Mouse (Mus musculus) forebrain, embryonic 16.5 days (tissue): ENCODE measurements around the gene Dpysl4. TPM values are rescaled to one million over a fixed set of nuclear protein-coding genes. Genes with fewer than 3 reads are reported as not detected.

Experiments
- ATAC-seq: fragments of 200-750 bp; cut with Nextera tagmentation; 2 replicates; pipeline ENCODE4 v1.8.0; 2017; ENCODE audit warnings: mild to moderate bottlenecking, moderate library complexity
- H3K27ac ChIP-seq: fragments of 300-500 bp; sonication (generic); 2 replicates; pipeline ENCODE4 v1.5.1; 2014; ENCODE audit warnings: low read length, control low read depth
- H3K27me3 ChIP-seq: fragments of 300-500 bp; sonication (generic); replicated peaks from 2 replicates; pipeline ENCODE4 v1.6.1; 2014; ENCODE audit warnings: low read length; ENCODE audit not compliant: control insufficient read depth, insufficient read depth
- H3K36me3 ChIP-seq: fragments of 300-500 bp; sonication (generic); 2 replicates; pipeline ENCODE4 v1.6.1; 2014; ENCODE audit not compliant: control insufficient read depth, insufficient read depth
- H3K4me1 ChIP-seq: fragments of 300-500 bp; sonication (generic); replicated peaks from 2 replicates; pipeline ENCODE4 v1.6.1; 2014; ENCODE audit warnings: low read length; ENCODE audit not compliant: control insufficient read depth, insufficient read depth
- H3K4me2 ChIP-seq: fragments of 300-500 bp; sonication (generic); 2 replicates; pipeline ENCODE4 v1.6.1; 2014; ENCODE audit warnings: mild to moderate bottlenecking, low read length, control low read depth
- H3K4me3 ChIP-seq: fragments of 300-500 bp; sonication (generic); replicated peaks from 2 replicates; pipeline ENCODE4 v1.5.1; 2014; ENCODE audit warnings: mild to moderate bottlenecking, low read length, control low read depth
- H3K9ac ChIP-seq: fragments of 300-500 bp; sonication (generic); replicated peaks from 2 replicates; pipeline ENCODE4 v1.6.1; 2014; ENCODE audit warnings: low read depth, low read length, control low read depth
- H3K9me3 ChIP-seq: fragments of 300-500 bp; sonication (generic); 2 replicates; pipeline ENCODE4 v1.6.1; 2016; ENCODE audit warnings: low read length; ENCODE audit not compliant: control insufficient read depth
- WGBS: fragments of 180-500 bp; shearing (Covaris S2); extraction: QIAGEN DNeasy Blood & Tissue Kit; methylation state at CpG from one replicate; pipeline ENCODE4 v1.1.7; 2014; 5-methylcytosine and 5-hydroxymethylcytosine counted together
- polyA plus RNA-seq: library from polyadenylated mRNA; unstranded; fragments of >200 nt; fragmentation: Nextera tagmentation; extraction: Ambion mirVana; gene quantifications from 2 replicates; pipeline ENCODE4 v1.2.1, GENCODE M21; 2015

The Dpysl4 gene
- polyA plus RNA-seq, 1 experiment from 2014 or later, result 122 TPM

DNA sequence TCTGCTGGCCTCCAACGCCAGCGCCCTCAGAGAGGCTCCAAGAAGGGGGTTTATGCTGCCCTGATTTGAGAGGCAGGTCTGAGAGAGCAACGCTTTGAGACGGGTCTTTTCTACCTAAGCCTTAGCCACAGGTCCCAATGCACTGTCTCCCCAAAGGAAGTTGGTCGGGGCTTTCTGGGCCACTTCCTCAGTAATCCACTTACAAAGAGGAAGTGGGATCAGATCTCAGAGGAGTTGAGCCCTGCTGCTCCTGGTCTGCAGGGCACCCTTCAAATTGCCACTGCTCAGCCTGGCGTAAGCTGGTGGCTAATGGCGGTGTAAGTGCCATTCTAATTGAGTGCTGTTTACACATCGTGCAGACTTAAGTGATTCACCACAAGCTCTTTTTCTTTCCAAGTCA is 45.7 kb downstream of the Dpysl4 start:
- Histone ChIP-seq H3K9ac (no peak overlapping the region), H3K4me3 (no peak overlapping the region), H3K4me1 (peaks cover 11% of the 10 kb centered on the region; the same call in 1 of the 2 replicates), H3K27ac (no peak overlapping the region), H3K9me3 (no peaks in the 10 kb centered on the region), H3K36me3 (no peaks in the 10 kb centered on the region), H3K27me3 (no peaks in the 10 kb centered on the region), H3K4me2 (no peak overlapping the region)
- ATAC-seq, result no peak
- WGBS, result 44% methylated on average over 8 of the region's 8 CpGs

GRCm38 (mm10) chr7:139133446-139133845 is 47.6 kb downstream of the Dpysl4 start:
- no peaks in the 10 kb centered on the region for H3K27me3 ChIP-seq
- no peak for ATAC-seq
- no peak overlapping the region for H3K9ac ChIP-seq
- no peaks in the 10 kb centered on the region for H3K9me3 ChIP-seq
- no peak overlapping the region for H3K4me3 ChIP-seq
- peaks cover 18% of the 10 kb centered on the region for H3K4me1 ChIP-seq
- H3K36me3 ChIP-seq, result no peaks in the 10 kb centered on the region
- no peak overlapping the region for H3K27ac ChIP-seq
- H3K4me2 ChIP-seq, result no peak overlapping the region
- WGBS, result 37% methylated on average over 3 of the region's 3 CpGs

DNA sequence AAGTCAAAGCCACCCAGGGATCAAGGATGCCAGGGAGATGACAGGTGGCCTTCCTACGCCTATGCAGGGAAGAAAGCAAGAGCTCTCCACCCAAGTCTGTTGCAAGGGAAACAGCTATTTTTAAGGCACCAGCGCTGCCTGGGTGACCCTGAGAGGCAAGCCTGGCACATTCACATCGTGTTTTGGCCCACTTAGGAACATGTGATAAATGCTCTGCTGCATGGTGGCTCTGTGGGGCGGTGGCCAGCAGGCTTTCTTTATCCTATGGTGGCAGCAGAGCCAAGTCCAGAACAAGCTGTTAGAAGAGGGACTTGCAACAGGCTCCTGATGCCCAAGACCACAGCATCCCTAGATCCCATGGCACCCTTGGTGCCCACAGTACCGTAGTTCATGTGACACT is 49.4 kb downstream of the Dpysl4 start:
- 85% methylated on average over 5 of the region's 5 CpGs for WGBS
- Histone ChIP-seq H3K36me3 (no peaks in the 10 kb centered on the region), H3K9me3 (no peaks in the 10 kb centered on the region), H3K4me2 (no peak overlapping the region), H3K4me3 (no peak overlapping the region), H3K27ac (no peak overlapping the region), H3K4me1 (peaks cover 24% of the 10 kb centered on the region), H3K9ac (no peak overlapping the region), H3K27me3 (no peaks in the 10 kb centered on the region)
- ATAC-seq, result no peak

- no peak overlapping the region for H3K4me3 ChIP-seq
- no peak overlapping the region for H3K27ac ChIP-seq
- no peak overlapping the region for H3K9ac ChIP-seq
- WGBS, result 70% methylated on average over 5 of the region's 5 CpGs
- H3K27me3 ChIP-seq, result no peaks in the 10 kb centered on the region
- H3K4me1 ChIP-seq, result peaks cover 22% of the 10 kb centered on the region
- 0 out of 2 replicates have a peak, but pooled peaks have one; percentile 19 for ATAC-seq
- no peaks in the 10 kb centered on the region for H3K9me3 ChIP-seq
- no peaks in the 10 kb centered on the region for H3K36me3 ChIP-seq
- H3K4me2 ChIP-seq, result no peak overlapping the region
Observed at GRCm38 (mm10) chr7:139136906-139137491, 51.2 kb downstream of the Dpysl4 start.

DNA sequence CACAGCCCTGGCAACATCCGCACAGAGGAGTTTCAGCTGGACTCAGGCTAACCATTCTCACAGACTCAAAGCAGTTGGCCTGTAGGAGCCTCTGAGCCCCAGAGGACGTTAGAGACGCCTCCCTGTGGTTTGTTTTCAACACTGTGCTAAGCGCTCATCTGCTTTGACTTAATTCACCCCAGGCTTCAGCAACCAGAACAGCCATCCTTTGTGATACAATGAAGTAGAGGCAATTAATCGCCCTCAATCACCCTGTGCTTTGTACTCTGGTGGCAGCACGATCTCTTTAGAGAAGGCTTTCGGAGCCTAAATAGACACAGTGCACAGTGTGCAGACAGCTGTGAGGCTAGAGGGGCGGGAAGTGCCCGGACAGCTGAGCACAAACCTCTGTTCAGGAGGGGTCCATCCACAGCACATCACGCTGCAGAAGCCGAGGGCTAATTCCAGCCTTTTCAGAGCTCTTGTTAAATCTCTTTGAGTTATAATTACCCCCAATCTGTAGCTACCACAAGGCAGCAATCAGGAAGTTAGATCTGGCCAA is 54.2 kb downstream of the Dpysl4 start:
- 1% methylated on average over 11 of the region's 11 CpGs for WGBS

DNA sequence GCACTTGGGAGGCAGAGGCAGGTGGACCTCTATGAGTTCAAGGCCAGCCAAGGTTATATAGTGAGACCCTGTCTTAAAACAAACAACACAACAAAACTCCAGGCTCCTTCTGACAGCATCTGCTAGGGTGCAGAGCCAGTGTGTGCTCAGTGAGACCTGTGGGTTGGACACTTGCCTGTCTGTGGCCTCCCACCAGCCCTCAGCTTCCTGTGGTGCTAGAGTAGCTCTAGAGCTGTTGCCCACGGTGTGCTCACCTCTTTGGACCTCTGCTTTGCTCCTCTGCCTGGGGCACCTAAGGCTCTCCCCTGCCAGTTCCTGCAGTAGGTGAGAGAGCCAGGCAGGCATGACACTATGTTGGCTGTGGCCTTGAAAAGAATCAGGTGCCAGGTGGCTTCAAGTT is 58.0 kb downstream of the Dpysl4 start:
- no peaks in the 10 kb centered on the region for H3K27me3 ChIP-seq
- no peaks in the 10 kb centered on the region for H3K9me3 ChIP-seq
- H3K4me3 ChIP-seq, result no peak overlapping the region
- H3K4me2 ChIP-seq, result no peak overlapping the region
- no peak overlapping the region for H3K9ac ChIP-seq
- no peaks in the 10 kb centered on the region for H3K36me3 ChIP-seq
- H3K27ac ChIP-seq, result no peak overlapping the region
- H3K4me1 ChIP-seq, result peaks cover 12% of the 10 kb centered on the region
- 93% methylated on average over 1 of the region's 1 CpGs for WGBS
- ATAC-seq, result no peak

More for the DNA sequence above, 54.2 kb downstream of the Dpysl4 start:
- no peak overlapping the region for H3K4me2 ChIP-seq
- peaks cover 18% of the 10 kb centered on the region for H3K4me1 ChIP-seq
- no peaks in the 10 kb centered on the region for H3K9me3 ChIP-seq
- no peak overlapping the region for H3K4me3 ChIP-seq
- no peaks in the 10 kb centered on the region for H3K36me3 ChIP-seq
- H3K9ac ChIP-seq, result no peak overlapping the region
- H3K27me3 ChIP-seq, result no peaks in the 10 kb centered on the region
- ATAC-seq, result peak; percentile 93
- H3K27ac ChIP-seq, result peak overlapping the region; percentile 29

- no peak overlapping the region for H3K27ac ChIP-seq
Observed at GRCm38 (mm10) chr7:139145891-139146290, 60.1 kb downstream of the Dpysl4 start.

DNA sequence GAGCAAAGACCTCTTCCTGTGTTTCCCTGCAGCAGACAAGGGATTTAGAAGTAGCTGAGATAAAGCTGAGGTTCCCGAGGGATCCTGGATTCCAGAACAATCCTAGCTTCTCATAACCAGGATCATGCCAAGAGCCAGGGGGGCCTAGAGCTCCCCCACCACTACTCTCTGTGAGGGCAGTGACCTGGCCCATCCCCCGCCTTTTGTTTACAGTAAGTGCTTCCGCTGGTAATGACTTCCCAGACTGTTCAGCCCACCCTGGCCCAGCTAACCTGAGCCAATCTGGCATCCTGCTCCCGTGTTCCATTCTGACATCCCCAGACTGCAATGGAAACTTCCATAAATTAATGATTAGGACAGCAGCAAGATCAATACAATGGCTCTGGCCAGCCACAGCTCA is 61.6 kb downstream of the Dpysl4 start:
- H3K36me3 ChIP-seq, result no peaks in the 10 kb centered on the region

More at GRCm38 (mm10) chr7:139145891-139146290, 60.1 kb downstream of the Dpysl4 start:
- ATAC-seq, result no peak
- Histone ChIP-seq H3K4me1 (peaks cover 3% of the 10 kb centered on the region), H3K9ac (no peak overlapping the region), H3K4me3 (no peak overlapping the region), H3K4me2 (no peak overlapping the region), H3K27me3 (no peaks in the 10 kb centered on the region), H3K36me3 (no peaks in the 10 kb centered on the region), H3K9me3 (no peaks in the 10 kb centered on the region)
- 40% methylated on average over 7 of the region's 7 CpGs for WGBS

GRCm38 (mm10) chr7:139149373-139149772 is 63.6 kb downstream of the Dpysl4 start:
- Histone ChIP-seq H3K36me3 (no peaks in the 10 kb centered on the region), H3K27ac (no peak overlapping the region), H3K4me2 (no peak overlapping the region), H3K9ac (no peak overlapping the region), H3K4me3 (no peak overlapping the region), H3K4me1 (peaks cover 9% of the 10 kb centered on the region), H3K9me3 (no peaks in the 10 kb centered on the region), H3K27me3 (no peaks in the 10 kb centered on the region)
- 35% methylated on average over 6 of the region's 7 CpGs for WGBS
- ATAC-seq, result no peak

More for the DNA sequence above, 61.6 kb downstream of the Dpysl4 start:
- no peak for ATAC-seq
- Histone ChIP-seq H3K9ac (no peak overlapping the region), H3K27me3 (no peaks in the 10 kb centered on the region), H3K9me3 (no peaks in the 10 kb centered on the region), H3K27ac (no peak overlapping the region), H3K4me3 (no peak overlapping the region), H3K4me1 (peaks cover 9% of the 10 kb centered on the region), H3K4me2 (no peak overlapping the region)
- WGBS, result 48% methylated on average over 4 of the region's 4 CpGs
